Mouse (Mus musculus) heart, adult 2 months (tissue): ENCODE data around the gene Cxxc4. TPM values are rescaled to one million over a fixed set of nuclear protein-coding genes. Genes with fewer than 3 reads are reported as not detected.
"Not testable (repeated sequence)": the region's sequence is repeated elsewhere in the genome, so short reads cannot be mapped to it uniquely, and the experiment has no call there.

Source experiments
- DNase-seq, 2 experiments: peaks; one replicate each; pipeline ENCODE4 v3.0.0; 2021
- H3K27ac ChIP-seq: fragments of 200-600 bp; 2 replicates; pipeline ENCODE4 v1.8.1; 2022
- H3K27me3 ChIP-seq: fragments of 200-500 bp; 2 replicates; pipeline ENCODE4 v1.6.1; 2012; ENCODE audit warnings: mild to moderate bottlenecking, low read length, inconsistent platforms, mixed read lengths; ENCODE audit not compliant: control insufficient read depth, insufficient read depth
- H3K36me3 ChIP-seq: fragments of 200-500 bp; 2 replicates; pipeline ENCODE4 v1.6.1; 2012; ENCODE audit warnings: low read length, inconsistent platforms; ENCODE audit not compliant: control insufficient read depth, insufficient read depth
- H3K4me1 ChIP-seq: fragments of 200-500 bp; 2 replicates; pipeline ENCODE4 v1.6.1; 2011; ENCODE audit warnings: low read length; ENCODE audit not compliant: control insufficient read depth, insufficient read depth
- H3K4me3 ChIP-seq: fragments of 200-600 bp; 2 replicates; pipeline ENCODE4 v1.8.1; 2022
- H3K79me2 ChIP-seq: fragments of 200-500 bp; replicated peaks from 2 replicates; pipeline ENCODE4 v1.6.1; 2012; ENCODE audit warnings: mild to moderate bottlenecking, inconsistent platforms, low read length, moderate library complexity, mixed read lengths; ENCODE audit not compliant: control insufficient read depth, insufficient read depth
- H3K9ac ChIP-seq: fragments of 200-500 bp; 2 replicates; pipeline ENCODE4 v1.6.1; 2012; ENCODE audit warnings: low read depth, mild to moderate bottlenecking, control low read depth, inconsistent platforms, low read length, mixed read lengths
- CTCF ChIP-seq: fragments of 200-600 bp; IDR thresholded peaks from 2 replicates; pipeline ENCODE4 v1.8.1; 2022; ENCODE audit warnings: antibody characterized with exemption, mild to moderate bottlenecking, moderate library complexity
- EP300 ChIP-seq: fragments of 200-500 bp; IDR thresholded peaks from 2 replicates; pipeline ENCODE4 v1.6.1; 2011; ENCODE audit warnings: low read depth, low read length, control low read depth; ENCODE audit not compliant: insufficient read depth
- POLR2A ChIP-seq: fragments of 200-500 bp; IDR thresholded peaks from 2 replicates; pipeline ENCODE4 v1.6.1; 2011; ENCODE audit warnings: mild to moderate bottlenecking, low read depth, low read length, control low read depth; ENCODE audit not compliant: insufficient read depth
- WGBS: fragments of 180-500 bp; shearing (Covaris S2); methylation state at CpG from one replicate; pipeline ENCODE4 v1.1.7; 2018; 5-methylcytosine and 5-hydroxymethylcytosine counted together
- intact Hi-C: fragments of 180-260 bp; cut with DNase I; formaldehyde crosslinking; loops from one replicate; pipeline ENCODE4 v1.15.1; 2025
- polyA plus RNA-seq: library from polyadenylated mRNA; depleted of rRNA; stranded (reverse); fragments of >200 nt; gene quantifications from 2 replicates; pipeline ENCODE4 v1.2.3, GENCODE M21; 2012
- total RNA-seq, 2 experiments: library from RNA; stranded (reverse); gene quantifications; 2 replicates each; pipeline ENCODE4 v1.2.3; 2021

Cxxc4 gene
- total and polyA plus RNA-seq, 3 experiments: 1.2 to 4.1 (median 2.9) TPM

GRCm38 (mm10) chr3:134210950-134211349 lies 25.3 kb upstream of the Cxxc4 start:
- Histone ChIP-seq H3K4me3 (no peak overlapping the region), H3K27me3 (no peaks in the 10 kb centered on the region), H3K36me3 (no peaks in the 10 kb centered on the region), H3K27ac (no peak overlapping the region), H3K9ac (no peak overlapping the region), H3K4me1 (no peaks in the 10 kb centered on the region), H3K79me2 (no peaks in the 10 kb centered on the region)
- no peak for DNase-seq
- intact Hi-C loops: no loop called here
- WGBS: 81% methylated on average over 6 of the region's 6 CpGs
- TF ChIP-seq EP300 (no peak), POLR2A (no peak), CTCF (no peak)

GRCm38 (mm10) chr3:134219881-134220280 lies 16.4 kb upstream of the Cxxc4 start:
- H3K27me3 ChIP-seq, H3K9ac ChIP-seq, H3K36me3 ChIP-seq, H3K79me2 ChIP-seq, intact Hi-C loops, DNase-seq, H3K27ac ChIP-seq, H3K4me1 ChIP-seq, H3K4me3 ChIP-seq: not testable (repeated sequence)

GRCm38 (mm10) chr3:134221002-134221401 lies 15.3 kb upstream of the Cxxc4 start:
- intact Hi-C loops: no loop called here
- no peak for TF ChIP-seq EP300
- TF ChIP-seq POLR2A: no peak
- TF ChIP-seq CTCF: no peak
- Histone ChIP-seq H3K79me2 (no peaks in the 10 kb centered on the region), H3K9ac (no peak overlapping the region), H3K27me3 (no peaks in the 10 kb centered on the region), H3K27ac (no peak overlapping the region), H3K36me3 (no peaks in the 10 kb centered on the region), H3K4me1 (no peaks in the 10 kb centered on the region), H3K4me3 (no peak overlapping the region)
- WGBS: 50% methylated on average over 2 of the region's 2 CpGs
- no peak for DNase-seq

- DNase-seq: no peak
- Histone ChIP-seq H3K36me3 (no peaks in the 10 kb centered on the region), H3K27me3 (no peaks in the 10 kb centered on the region), H3K9ac (no peak overlapping the region), H3K4me3 (no peak overlapping the region), H3K27ac (no peak overlapping the region), H3K79me2 (no peaks in the 10 kb centered on the region), H3K4me1 (no peaks in the 10 kb centered on the region)
- TF ChIP-seq EP300: no peak
- TF ChIP-seq POLR2A: no peak
- no peak for TF ChIP-seq CTCF
- intact Hi-C loops: no loop called here
- WGBS: 51% methylated on average over 1 of the region's 1 CpGs
Observed at GRCm38 (mm10) chr3:134222593-134222992, 13.7 kb upstream of the Cxxc4 start.

- Histone ChIP-seq H3K27ac (no peak overlapping the region), H3K79me2 (no peaks in the 10 kb centered on the region), H3K9ac (no peak overlapping the region), H3K27me3 (no peaks in the 10 kb centered on the region), H3K4me3 (no peak overlapping the region), H3K4me1 (no peaks in the 10 kb centered on the region), H3K36me3 (no peaks in the 10 kb centered on the region)
- TF ChIP-seq POLR2A: no peak
- TF ChIP-seq EP300: no peak
- no peak for TF ChIP-seq CTCF
- WGBS: 93% methylated on average over 7 of the region's 7 CpGs
- DNase-seq: no peak
- intact Hi-C loops: no loop called here
Observed at GRCm38 (mm10) chr3:134223956-134224355, 12.3 kb upstream of the Cxxc4 start.

- H3K36me3 ChIP-seq: no peaks in the 10 kb centered on the region
- no peaks in the 10 kb centered on the region for H3K27me3 ChIP-seq
- WGBS: 93% methylated on average over 3 of the region's 3 CpGs
- no peak for DNase-seq
- no peaks in the 10 kb centered on the region for H3K79me2 ChIP-seq
- H3K4me3 ChIP-seq: no peak overlapping the region
- H3K27ac ChIP-seq: no peak overlapping the region
- intact Hi-C loops: no loop called here
- TF ChIP-seq EP300 (no peak), POLR2A (no peak), CTCF (no peak)
- no peak overlapping the region for H3K9ac ChIP-seq
- no peaks in the 10 kb centered on the region for H3K4me1 ChIP-seq
Observed at GRCm38 (mm10) chr3:134225928-134226327, 10.4 kb upstream of the Cxxc4 start.

- WGBS: 66% methylated on average over 2 of the region's 2 CpGs
Observed at GRCm38 (mm10) chr3:134232753-134233152, 3.5 kb upstream of the Cxxc4 start.

More at GRCm38 (mm10) chr3:134232753-134233152, 3.5 kb upstream of the Cxxc4 start:
- intact Hi-C loops: no loop called here
- Histone ChIP-seq H3K4me3 (no peak overlapping the region), H3K27me3 (no peaks in the 10 kb centered on the region), H3K36me3 (no peaks in the 10 kb centered on the region; the same call in 1 of the 2 replicates), H3K9ac (no peak overlapping the region), H3K27ac (no peak overlapping the region), H3K79me2 (no peaks in the 10 kb centered on the region), H3K4me1 (peaks cover 2% of the 10 kb centered on the region)
- DNase-seq: no peak
- TF ChIP-seq EP300: no peak
- no peak for TF ChIP-seq POLR2A
